Mouse (Mus musculus): Measurements from ENCODE around the gene Tmbim4.
A peak's percentile ranks its signal among the peaks of the same experiment; 100 is the strongest.
"Not testable (repeated sequence)": the region's sequence is repeated elsewhere in the genome, so short reads cannot be mapped to it uniquely, and the experiment has no call there.

Tmbim4 gene

GRCm38 (mm10) chr10:120197061-120197835 is 4.1 kb upstream of the Tmbim4 start:
- no peak for DNase-seq

DNA sequence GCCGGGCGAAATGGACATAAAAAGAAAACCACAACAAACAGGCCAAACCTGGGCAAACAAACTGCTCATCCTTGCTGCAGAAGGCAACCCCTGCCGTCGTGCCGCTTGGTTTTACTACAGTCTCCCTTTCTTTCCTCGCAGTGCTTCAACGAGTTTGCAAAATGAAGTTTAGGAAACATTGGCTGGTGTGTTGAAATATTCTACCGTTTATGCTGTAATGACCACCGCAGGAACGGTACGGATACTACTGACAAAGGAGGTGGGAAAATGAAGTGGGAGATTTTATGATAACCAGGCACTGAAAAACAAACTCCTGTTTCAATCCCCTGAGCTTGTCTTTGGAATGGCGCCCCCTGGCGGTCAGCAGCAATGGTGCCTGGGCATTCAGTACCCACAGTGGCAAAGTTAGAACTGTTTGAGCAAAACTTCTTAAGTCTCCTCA is 592 bp downstream of the Tmbim4 start, which contains the start of gene Irak3:
Gene Irak3 (minus strand): TSS at position 170 of the 442 bp plus-strand sequence.
- DNase-seq = peak; percentile 83

GRCm38 (mm10) chr10:120202467-120203250 is 1.3 kb downstream of the Tmbim4 start:
- no peak for DNase-seq

DNA sequence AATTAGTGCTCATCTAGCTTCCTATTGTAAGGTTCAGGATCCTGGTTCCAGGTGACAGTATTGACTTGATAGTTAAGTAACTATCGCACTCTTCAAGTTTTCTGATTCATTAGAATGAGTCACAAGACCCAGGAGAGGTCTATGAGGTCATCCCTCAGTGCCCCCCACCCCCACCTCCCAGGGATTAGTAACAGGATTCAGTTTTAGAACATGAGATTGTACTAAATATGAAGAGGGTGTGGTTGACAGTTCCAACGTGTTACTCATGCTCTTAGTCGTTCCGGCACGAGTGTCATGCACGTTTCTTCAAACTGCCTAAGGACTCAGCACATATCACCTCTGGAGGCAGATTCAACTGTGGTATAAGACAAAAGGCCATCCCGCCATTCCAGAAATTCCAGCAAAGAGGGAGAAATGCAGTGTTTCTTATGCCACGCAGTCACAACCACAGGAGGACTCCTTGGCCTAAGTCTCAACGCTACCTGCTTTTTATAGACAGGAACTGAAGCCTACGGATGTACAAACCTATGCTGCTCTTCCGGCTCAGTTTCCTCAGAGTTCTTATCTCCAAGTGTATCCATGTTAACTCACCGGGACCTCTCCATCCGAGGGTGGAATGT is 3.3 kb downstream of the Tmbim4 start:
- DNase-seq = no peak

- no peak for DNase-seq
Observed at GRCm38 (mm10) chr10:120208015-120208414, 6.6 kb downstream of the Tmbim4 start.

- DNase-seq = peak; percentile 94
Observed at GRCm38 (mm10) chr10:120208575-120209538, 7.5 kb downstream of the Tmbim4 start.

- DNase-seq = no peak
Observed at GRCm38 (mm10) chr10:120209539-120209925, 8.1 kb downstream of the Tmbim4 start.

DNA sequence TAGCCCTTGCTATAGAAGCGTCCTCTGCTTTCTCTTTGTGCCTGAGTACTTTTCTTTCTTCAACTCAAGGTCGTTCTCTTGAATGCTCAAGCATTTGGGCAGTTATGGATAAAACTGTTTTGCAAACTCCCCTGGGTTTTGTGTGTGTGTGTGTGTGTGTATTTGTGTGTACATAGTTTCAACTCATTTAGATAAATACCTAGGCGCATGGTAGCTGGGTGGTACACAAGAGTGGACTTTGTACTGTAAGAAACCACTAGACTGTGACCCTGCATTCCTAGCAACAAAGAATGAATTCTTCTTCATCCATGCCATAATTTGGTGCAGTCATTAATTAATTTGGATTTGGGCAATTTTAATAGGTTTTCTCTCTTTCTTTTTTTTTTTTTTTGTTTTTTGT is 8.7 kb downstream of the Tmbim4 start:
- DNase-seq = no peak

DNA sequence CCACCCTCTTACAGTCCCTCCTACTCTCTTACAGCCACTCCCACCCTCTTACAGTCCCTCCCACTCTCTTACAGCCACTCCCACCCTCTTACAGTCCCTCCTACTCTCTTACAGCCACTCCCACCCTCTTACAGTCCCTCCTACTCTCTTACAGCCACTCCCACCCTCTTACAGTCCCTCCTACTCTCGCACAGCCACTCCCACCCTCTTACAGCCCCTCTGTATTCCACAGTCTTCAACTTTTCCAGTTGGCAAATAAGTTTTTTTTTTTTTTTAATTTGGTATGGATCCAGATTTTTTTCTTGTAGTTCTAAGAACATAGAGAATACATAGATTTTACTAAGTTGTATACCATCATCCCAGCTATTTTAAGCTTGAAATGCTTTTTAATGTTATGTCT is 15.7 kb downstream of the Tmbim4 start:
- not testable (repeated sequence) for DNase-seq

- no peak for DNase-seq
Observed at GRCm38 (mm10) chr10:120218996-120219395, 17.6 kb downstream of the Tmbim4 start.

DNA sequence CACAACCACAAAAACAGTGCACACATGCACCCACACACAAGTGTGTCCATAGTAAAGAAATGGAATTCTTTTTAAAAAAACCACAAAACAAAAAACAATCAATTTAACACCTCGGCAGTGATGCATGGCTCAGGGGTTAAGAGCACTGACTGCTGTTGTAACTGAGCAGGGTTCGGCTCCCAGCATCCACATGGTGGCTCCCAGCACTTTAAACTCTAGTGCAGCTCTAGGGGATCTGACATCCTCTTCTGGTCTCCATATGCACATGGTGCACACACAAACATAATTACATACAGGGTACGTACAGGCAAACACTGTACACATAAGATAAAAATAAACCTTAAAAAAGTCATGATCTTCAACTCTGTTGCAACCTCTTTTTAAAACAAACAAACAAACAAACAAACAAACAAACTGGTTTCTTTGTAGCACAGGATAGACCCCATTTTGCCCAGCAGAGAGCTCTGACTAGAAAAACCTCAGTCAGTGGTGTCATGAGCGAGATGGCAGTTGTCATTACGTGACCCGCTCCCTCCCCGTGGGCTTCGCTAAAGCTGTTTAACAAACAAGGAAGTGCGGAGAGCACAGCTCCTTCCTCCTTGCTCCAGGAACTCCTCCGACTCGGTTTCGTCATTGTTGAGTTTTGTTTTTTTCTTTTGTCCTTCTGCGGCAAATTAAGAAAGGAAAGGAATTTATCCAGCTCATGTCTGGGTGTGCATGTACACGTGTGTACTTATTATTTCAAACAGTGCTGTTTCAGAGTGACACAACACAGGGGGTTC is 18.4 kb downstream of the Tmbim4 start:
- no peak for DNase-seq

GRCm38 (mm10) chr10:120220776-120221175 is 19.4 kb downstream of the Tmbim4 start:
- DNase-seq = no peak

GRCm38 (mm10) chr10:120226871-120227661 is 25.7 kb downstream of the Tmbim4 start, which contains the start of gene Llph:
TSS of gene Llph (plus strand) at chr10:120227070.
- DNase-seq = peak; percentile 91

- DNase-seq = peak; percentile 58
Observed at GRCm38 (mm10) chr10:120231718-120232117, 30.3 kb downstream of the Tmbim4 start.

- peak; percentile 74 for DNase-seq
Observed at GRCm38 (mm10) chr10:120233655-120234367, 32.4 kb downstream of the Tmbim4 start.

GRCm38 (mm10) chr10:120236855-120237254 is 35.5 kb downstream of the Tmbim4 start:
- DNase-seq = no peak

- DNase-seq = no peak
Observed at GRCm38 (mm10) chr10:120238241-120238640, 36.9 kb downstream of the Tmbim4 start.

GRCm38 (mm10) chr10:120239476-120239875 is 38.1 kb downstream of the Tmbim4 start:
- DNase-seq = no peak

DNA sequence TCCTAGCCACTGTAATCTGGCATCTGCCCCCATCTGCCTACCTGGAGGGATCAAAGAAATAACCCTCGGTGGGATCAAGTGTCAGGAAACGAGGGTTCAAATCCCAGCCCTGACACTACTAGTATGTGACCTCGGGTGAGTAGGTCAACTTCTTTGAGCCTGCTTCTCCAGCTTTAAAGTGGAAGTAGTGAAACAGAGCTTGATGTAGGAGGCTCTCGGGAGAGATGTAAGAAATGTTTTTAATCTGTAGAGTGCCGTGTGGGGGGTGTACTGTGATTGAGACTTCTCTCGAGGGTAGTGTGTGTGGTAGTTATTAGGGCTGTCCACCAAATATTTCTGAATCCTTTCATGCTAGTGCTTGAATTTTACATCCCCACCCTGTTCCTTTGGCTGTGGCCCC is 41.0 kb downstream of the Tmbim4 start:
- no peak for DNase-seq

- no peak for DNase-seq
Observed at GRCm38 (mm10) chr10:120245681-120246080, 44.3 kb downstream of the Tmbim4 start.
